Mouse (Mus musculus) intestine, postnatal 0 days (tissue): ENCODE data around the gene Rprd2. TPM values are rescaled to one million over a fixed set of nuclear protein-coding genes. Genes with fewer than 3 reads are reported as not detected.

Source experiments
- ATAC-seq: fragments of 200-750 bp; cut with Nextera tagmentation; 2 replicates; pipeline ENCODE4 v1.8.0; 2017; ENCODE audit warnings: mild to moderate bottlenecking, moderate TSS enrichment, moderate library complexity
- H3K27ac ChIP-seq: fragments of 300-500 bp; sonication (generic); 2 replicates; pipeline ENCODE4 v1.5.1; 2014; ENCODE audit warnings: mild to moderate bottlenecking, low read depth, low read length, moderate library complexity
- H3K27me3 ChIP-seq: fragments of 300-500 bp; sonication (generic); replicated peaks from 2 replicates; pipeline ENCODE4 v1.6.1; 2014; ENCODE audit warnings: low read length, mixed read lengths; ENCODE audit not compliant: control insufficient read depth, insufficient read depth
- H3K36me3 ChIP-seq: fragments of 300-500 bp; sonication (generic); 2 replicates; pipeline ENCODE4 v1.6.1; 2014; ENCODE audit warnings: mild to moderate bottlenecking, moderate library complexity; ENCODE audit not compliant: control insufficient read depth, insufficient read depth
- H3K4me1 ChIP-seq: fragments of 300-500 bp; sonication (generic); replicated peaks from 2 replicates; pipeline ENCODE4 v1.6.1; 2014; ENCODE audit warnings: antibody characterized with exemption, low read length, mixed read lengths; ENCODE audit not compliant: control insufficient read depth, insufficient read depth
- H3K4me2 ChIP-seq: fragments of 300-500 bp; sonication (generic); replicated peaks from 2 replicates; pipeline ENCODE4 v1.6.1; 2014; ENCODE audit warnings: low read depth, mild to moderate bottlenecking, moderate library complexity
- H3K4me3 ChIP-seq: fragments of 300-500 bp; sonication (generic); 2 replicates; pipeline ENCODE4 v1.5.1; 2014; ENCODE audit warnings: low read depth, low read length
- H3K9ac ChIP-seq: fragments of 300-500 bp; sonication (generic); 2 replicates; pipeline ENCODE4 v1.6.1; 2014; ENCODE audit warnings: mild to moderate bottlenecking, low read depth, low read length
- H3K9me3 ChIP-seq: fragments of 300-500 bp; sonication (generic); 2 replicates; pipeline ENCODE4 v1.6.1; 2016; ENCODE audit warnings: mixed run types; ENCODE audit not compliant: control insufficient read depth
- CTCF ChIP-seq: sonication (generic); IDR thresholded peaks from 2 replicates; pipeline ENCODE4 v1.5.1; 2016; ENCODE audit warnings: low read depth, mild to moderate bottlenecking, control low read depth, antibody characterized with exemption, moderate library complexity
- WGBS: fragments of 180-500 bp; shearing (Covaris S2); extraction: QIAGEN DNeasy Blood & Tissue Kit; methylation state at CpG from one replicate; pipeline ENCODE4 v1.1.7; 2014; 5-methylcytosine and 5-hydroxymethylcytosine counted together
- polyA plus RNA-seq: library from polyadenylated mRNA; unstranded; fragments of >200 nt; fragmentation: Nextera tagmentation; extraction: Ambion mirVana; gene quantifications from 2 replicates; pipeline ENCODE4 v1.2.1, GENCODE M21; 2015

Rprd2 gene
- polyA plus RNA-seq, 1 experiment from 2014 or later: 12.4 TPM

DNA sequence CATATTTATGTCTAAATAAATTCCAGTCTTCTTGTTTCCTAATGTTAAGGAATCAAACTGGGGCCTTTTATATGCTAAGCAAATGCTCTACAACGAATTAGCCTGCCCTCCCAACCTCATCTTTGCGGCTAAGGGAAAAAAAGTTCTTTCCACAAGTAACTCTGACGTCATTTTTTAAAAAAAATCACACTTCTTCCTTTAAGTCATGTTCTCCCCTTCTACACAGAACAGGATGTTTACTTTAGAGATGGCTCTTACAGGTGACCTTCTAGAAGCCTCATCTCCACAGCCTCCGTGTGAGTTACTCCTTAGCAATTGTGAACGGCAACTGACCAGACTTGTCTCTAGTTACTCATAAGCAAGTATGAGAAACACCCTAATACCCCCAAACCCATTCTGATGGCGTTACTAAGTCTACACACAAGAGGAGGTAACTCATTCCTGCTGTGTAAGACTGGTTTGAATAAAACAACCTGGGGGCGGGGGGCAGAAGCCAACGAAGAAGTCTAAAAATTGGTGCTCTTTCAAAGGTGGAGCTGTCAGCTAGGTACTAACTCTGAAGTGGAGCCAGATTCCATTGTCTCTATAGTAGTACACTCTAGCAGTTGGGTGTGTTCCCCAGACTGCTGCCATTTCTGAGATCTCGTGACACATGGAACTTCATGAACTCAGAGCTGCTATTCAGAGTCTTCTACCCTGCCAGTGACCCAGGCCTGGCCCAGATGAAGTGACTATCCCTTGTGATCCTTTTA lies 60.0 kb downstream of the Rprd2 start:
- Histone ChIP-seq H3K36me3 (peaks cover 1% of the 10 kb centered on the region; the same call in 1 of the 2 replicates), H3K4me3 (no peak overlapping the region), H3K27me3 (no peaks in the 10 kb centered on the region), H3K27ac (no peak overlapping the region), H3K4me2 (no peak overlapping the region), H3K9me3 (no peaks in the 10 kb centered on the region), H3K4me1 (no peaks in the 10 kb centered on the region), H3K9ac (no peak overlapping the region)
- no peak for ATAC-seq
- no peak for TF ChIP-seq CTCF
- WGBS: 37% methylated on average over 9 of the region's 9 CpGs

DNA sequence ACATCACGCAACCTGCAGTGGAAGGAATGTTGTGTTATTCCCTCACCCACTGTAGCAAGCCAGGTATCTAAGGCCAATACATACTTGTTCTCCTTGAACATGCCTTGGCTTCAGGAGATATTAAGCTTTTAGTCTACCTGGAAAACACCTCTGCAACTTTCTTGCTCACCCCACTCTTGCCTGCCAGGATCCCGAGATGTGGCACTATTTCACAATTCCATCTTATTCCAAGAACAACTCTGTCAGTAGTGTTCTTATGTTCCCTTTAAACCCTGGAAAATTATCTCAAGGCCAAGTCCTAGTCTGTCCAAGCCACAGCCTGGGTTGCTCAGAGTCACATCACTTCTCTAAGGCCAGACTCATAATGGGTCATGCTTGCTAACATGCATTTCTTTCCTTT lies 61.9 kb downstream of the Rprd2 start:
- Histone ChIP-seq H3K9me3 (no peaks in the 10 kb centered on the region), H3K27ac (no peak overlapping the region), H3K4me2 (no peak overlapping the region), H3K4me3 (no peak overlapping the region), H3K36me3 (peaks cover 13% of the 10 kb centered on the region), H3K27me3 (no peaks in the 10 kb centered on the region), H3K9ac (no peak overlapping the region), H3K4me1 (no peaks in the 10 kb centered on the region)
- no peak for ATAC-seq
- TF ChIP-seq CTCF: no peak
- WGBS: 86% methylated on average over 2 of the region's 2 CpGs

DNA sequence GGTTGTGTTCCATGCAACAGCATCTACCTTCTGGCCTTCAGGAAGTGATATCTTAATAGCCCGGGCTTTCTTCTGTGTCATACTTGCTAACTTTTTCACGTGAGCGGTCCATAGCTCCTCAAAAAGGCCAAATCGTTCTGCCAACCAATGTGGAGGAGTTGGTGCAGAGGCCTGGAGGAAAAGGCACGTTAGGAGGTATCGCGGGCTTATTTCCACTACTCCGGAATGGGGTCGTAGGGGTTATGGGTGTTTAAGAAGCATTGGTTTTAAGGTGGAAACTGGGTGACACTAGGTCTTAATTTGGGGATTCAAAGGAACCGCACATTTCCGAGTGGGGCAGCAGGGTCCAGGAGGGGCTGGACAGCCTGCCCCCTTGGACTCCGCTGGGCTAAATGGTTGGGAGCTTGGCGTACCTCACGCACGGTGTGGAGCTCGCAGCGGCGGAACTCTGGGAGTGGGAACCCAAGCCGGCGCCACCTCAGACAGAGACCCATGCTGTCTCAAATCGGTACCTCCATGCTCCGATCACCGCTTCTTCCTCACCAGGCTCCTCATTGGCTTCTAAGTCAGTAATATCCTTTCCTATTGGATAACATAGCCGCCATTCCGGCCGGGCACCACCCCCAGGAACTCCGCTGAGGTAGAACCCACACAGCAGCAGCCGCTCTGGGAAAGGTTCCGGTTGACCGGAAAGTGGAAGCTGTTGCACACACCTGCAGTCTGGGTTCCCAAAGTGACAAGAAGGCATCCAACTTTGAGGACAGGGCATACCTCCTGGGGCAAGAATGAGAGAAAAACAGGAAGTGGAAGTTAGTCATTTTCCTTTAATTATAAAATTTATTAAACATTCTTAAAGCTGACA lies 64.1 kb downstream of the Rprd2 start:
- Histone ChIP-seq H3K36me3 (peaks cover 34% of the 10 kb centered on the region), H3K27me3 (no peaks in the 10 kb centered on the region), H3K4me2 (peak overlapping the region; percentile 73), H3K9ac (peak overlapping the region; percentile 74), H3K4me1 (no peaks in the 10 kb centered on the region), H3K9me3 (no peaks in the 10 kb centered on the region), H3K27ac (peak overlapping the region; percentile 41; the same call in 1 of the 2 replicates), H3K4me3 (peak overlapping the region; percentile 87)
- TF ChIP-seq CTCF: no peak
- WGBS: under 1% methylated on average over 30 of the region's 30 CpGs
- ATAC-seq: peak; percentile 97

DNA sequence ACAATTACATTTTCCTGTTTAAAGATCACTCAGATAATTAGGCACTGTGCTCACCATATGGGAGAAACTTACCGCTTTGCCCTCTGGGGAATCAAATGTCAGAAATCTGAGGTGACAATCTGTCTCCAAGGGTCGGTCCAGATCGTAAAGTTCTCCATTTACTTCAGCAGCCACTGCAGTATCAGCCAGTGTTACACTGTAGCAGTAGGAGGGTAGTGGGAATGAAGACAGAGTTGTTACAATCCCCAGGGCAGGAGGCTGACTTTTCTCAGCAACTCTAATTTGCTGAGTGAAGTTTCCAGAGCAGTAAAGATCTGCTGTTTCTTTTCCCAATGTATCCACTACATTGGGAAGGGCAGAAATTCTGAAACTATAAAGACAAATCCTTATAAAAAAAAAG lies 65.7 kb downstream of the Rprd2 start:
- no peak overlapping the region for H3K4me2 ChIP-seq
- no peaks in the 10 kb centered on the region for H3K9me3 ChIP-seq
- no peak for ATAC-seq

DNA sequence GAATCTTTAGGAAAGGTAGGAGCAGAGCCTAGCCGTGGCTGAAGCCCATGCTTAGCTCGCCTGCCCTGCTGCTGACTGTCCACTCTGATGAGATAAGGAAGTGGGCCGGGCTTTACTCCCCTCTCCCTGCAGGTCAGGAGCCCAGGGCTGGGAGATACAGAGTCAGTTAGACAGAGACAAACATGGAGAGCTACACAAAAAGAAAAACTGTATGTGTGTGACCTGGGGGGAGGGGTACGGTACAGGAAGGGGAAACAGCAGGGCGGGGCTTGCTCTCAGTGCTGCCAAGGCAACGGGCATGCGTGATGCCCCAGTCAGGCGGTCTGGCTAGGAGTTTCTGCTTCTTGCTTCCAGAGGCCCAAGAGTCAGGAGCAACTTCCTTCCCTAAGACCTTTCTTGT lies 78.3 kb downstream of the Rprd2 start:
- no peak for ATAC-seq
- peaks cover 57% of the 10 kb centered on the region for H3K36me3 ChIP-seq

More for the DNA sequence above, 65.7 kb downstream of the Rprd2 start:
- no peak for TF ChIP-seq CTCF
- Histone ChIP-seq H3K27me3 (no peaks in the 10 kb centered on the region), H3K9ac (no peak overlapping the region), H3K27ac (no peak overlapping the region), H3K36me3 (peaks cover 50% of the 10 kb centered on the region), H3K4me1 (no peaks in the 10 kb centered on the region), H3K4me3 (no peak overlapping the region)
- WGBS: 81% methylated on average over 3 of the region's 3 CpGs

DNA sequence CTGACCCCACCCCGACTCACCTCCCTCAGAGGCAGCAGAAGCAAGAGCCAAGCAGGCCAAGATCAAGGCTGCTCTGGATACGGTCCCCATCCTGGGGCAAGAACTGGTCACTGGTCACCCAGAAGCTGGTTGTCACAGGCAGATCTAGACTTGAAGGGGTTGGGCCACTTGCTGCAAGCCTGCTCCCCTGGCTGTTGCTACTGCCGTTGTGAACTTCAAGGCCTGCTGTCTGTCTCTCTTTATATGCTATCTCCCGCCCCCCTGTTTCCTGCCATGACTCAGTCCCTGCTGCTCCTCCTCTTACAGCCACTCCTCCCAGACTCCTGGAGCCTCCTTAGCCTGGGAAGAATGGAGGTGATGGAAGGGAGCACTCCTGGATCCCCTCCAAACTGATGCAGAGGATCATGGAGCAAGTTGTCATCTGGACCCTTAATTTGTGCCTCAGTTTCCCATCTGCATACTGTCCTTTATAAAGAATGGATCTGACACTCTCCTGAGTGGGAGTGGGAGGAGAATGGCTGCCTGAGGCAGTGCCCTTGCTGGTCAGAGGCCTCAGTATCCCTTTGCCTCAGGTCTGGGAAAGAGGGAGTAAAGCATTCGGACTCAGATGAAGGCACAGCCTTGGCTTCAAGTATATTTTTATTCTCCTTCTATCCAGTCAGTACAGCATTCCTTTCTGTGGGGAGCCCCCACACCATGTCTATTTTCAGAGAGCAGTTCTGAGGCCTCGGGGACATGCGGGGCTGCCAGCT lies 79.1 kb downstream of the Rprd2 start, which contains the start of gene Ecm1:
Ecm1 (minus strand) TSS at position 217 of the 752 bp plus-strand sequence.
- no peaks in the 10 kb centered on the region for H3K27me3 ChIP-seq
- H3K4me3 ChIP-seq: no peak within 1 kb of the TSS
- no peak for ATAC-seq
- no peak for TF ChIP-seq CTCF
- WGBS: 69% methylated on average over 7 of the region's 7 CpGs
- no peak within 1 kb of the TSS for H3K4me2 ChIP-seq
- H3K36me3 ChIP-seq: peaks cover 50% of the 10 kb centered on the region
- H3K4me1 ChIP-seq: no peaks in the 10 kb centered on the region
- no peak within 1 kb of the TSS for H3K27ac ChIP-seq
- H3K9me3 ChIP-seq: no peaks in the 10 kb centered on the region
- H3K9ac ChIP-seq: no peak within 1 kb of the TSS

More for the DNA sequence above, 78.3 kb downstream of the Rprd2 start:
- H3K27me3 ChIP-seq: no peaks in the 10 kb centered on the region
- 59% methylated on average over 8 of the region's 8 CpGs for WGBS
- no peak overlapping the region for H3K9ac ChIP-seq
- H3K4me3 ChIP-seq: no peak overlapping the region
- no peak for TF ChIP-seq CTCF
- no peaks in the 10 kb centered on the region for H3K4me1 ChIP-seq
- no peak overlapping the region for H3K27ac ChIP-seq
- no peak overlapping the region for H3K4me2 ChIP-seq
- no peaks in the 10 kb centered on the region for H3K9me3 ChIP-seq
